Mouse (Mus musculus): ENCODE results near the gene Cbwd1.

Gene Cbwd1

GRCm38 (mm10) chr19:24977991-24978390, 16.6 kb upstream of the Cbwd1 start:
- no peak for DNase-seq (ENCODE audit: low spot score in 2 of 2)

GRCm38 (mm10) chr19:24972701-24973390, 11.4 kb upstream of the Cbwd1 start:
- no peak for DNase-seq (ENCODE audit: low spot score in 2 of 2)

GRCm38 (mm10) chr19:24971307-24971706, 9.9 kb upstream of the Cbwd1 start:
- DNase-seq (ENCODE audit: low spot score in 2 of 2): peak; percentile 50 to 75

- DNase-seq (ENCODE audit: low spot score in 2 of 2): no peak
Observed at GRCm38 (mm10) chr19:24966941-24967340, 5.5 kb upstream of the Cbwd1 start.

GRCm38 (mm10) chr19:24966203-24966602, 4.8 kb upstream of the Cbwd1 start:
- no peak for DNase-seq (ENCODE audit: low spot score in 2 of 2)

GRCm38 (mm10) chr19:24958531-24958930, 2.9 kb downstream of the Cbwd1 start:
- DNase-seq (ENCODE audit: low spot score in 2 of 2): peak; percentile 36 to 38

GRCm38 (mm10) chr19:24945521-24946262, 15.7 kb downstream of the Cbwd1 start:
- DNase-seq (ENCODE audit: low spot score in 2 of 2): no peak

- DNase-seq (ENCODE audit: low spot score in 2 of 2): no peak
Observed at GRCm38 (mm10) chr19:24937084-24937483, 24.3 kb downstream of the Cbwd1 start.

- DNase-seq (ENCODE audit: low spot score in 2 of 2): no peak
Observed at GRCm38 (mm10) chr19:24929041-24929440, 32.4 kb downstream of the Cbwd1 start.

GRCm38 (mm10) chr19:24920866-24921265, 40.5 kb downstream of the Cbwd1 start:
- no peak for DNase-seq (ENCODE audit: low spot score in 2 of 2)

GRCm38 (mm10) chr19:24908385-24909155, 52.8 kb downstream of the Cbwd1 start:
- no peak for DNase-seq (ENCODE audit: low spot score in 2 of 2)

GRCm38 (mm10) chr19:24907655-24908054, 53.8 kb downstream of the Cbwd1 start:
- DNase-seq (ENCODE audit: low spot score in 2 of 2): no peak

- DNase-seq (ENCODE audit: low spot score in 2 of 2): no peak
Observed at GRCm38 (mm10) chr19:24902821-24903220, 58.6 kb downstream of the Cbwd1 start.

GRCm38 (mm10) chr19:24902256-24902655, 59.2 kb downstream of the Cbwd1 start:
- no peak for DNase-seq (ENCODE audit: low spot score in 2 of 2)

GRCm38 (mm10) chr19:24901666-24902065, 59.7 kb downstream of the Cbwd1 start:
- no peak for DNase-seq (ENCODE audit: low spot score in 2 of 2)

GRCm38 (mm10) chr19:24900581-24901220, 60.7 kb downstream of the Cbwd1 start, which contains the start of gene Foxd4:
Gene Foxd4 (minus strand): TSS chr19:24901197.
- DNase-seq (ENCODE audit: low spot score in 2 of 2): no peak

- peak; percentile 7 to 26 for DNase-seq (ENCODE audit: low spot score in 2 of 2)
Observed at GRCm38 (mm10) chr19:24899578-24900544, 61.5 kb downstream of the Cbwd1 start.

GRCm38 (mm10) chr19:24898737-24899577, 62.5 kb downstream of the Cbwd1 start:
- no peak for DNase-seq (ENCODE audit: low spot score in 2 of 2)

- DNase-seq (ENCODE audit: low spot score in 2 of 2): no peak
Observed at GRCm38 (mm10) chr19:24897896-24898736, 63.3 kb downstream of the Cbwd1 start.

All from natural killer cell, adult 2 months (primary cell).